Mouse (Mus musculus) neural tube, embryonic 12.5 days (tissue): ENCODE measurements around the gene Smpdl3b. TPM values are rescaled to one million over a fixed set of nuclear protein-coding genes. Genes with fewer than 3 reads are reported as not detected.
"Not testable (repeated sequence)": the region's sequence is repeated elsewhere in the genome, so short reads cannot be mapped to it uniquely, and the experiment has no call there.

Experiments
- ATAC-seq: fragments of 200-750 bp; cut with Nextera tagmentation; 2 replicates; pipeline ENCODE4 v1.8.0; 2017; ENCODE audit warnings: low read depth, mild to moderate bottlenecking, moderate TSS enrichment, moderate library complexity; ENCODE audit not compliant: low FRiP score
- H3K27ac ChIP-seq: fragments of 300-500 bp; sonication (generic); 2 replicates; pipeline ENCODE4 v1.5.1; 2016
- H3K27me3 ChIP-seq: fragments of 300-500 bp; sonication (generic); replicated peaks from 2 replicates; pipeline ENCODE4 v1.6.1; 2016; ENCODE audit warnings: mild to moderate bottlenecking
- H3K36me3 ChIP-seq: fragments of 300-500 bp; sonication (generic); 2 replicates; pipeline ENCODE4 v1.6.1; 2016; ENCODE audit warnings: mild to moderate bottlenecking
- H3K4me1 ChIP-seq: fragments of 300-500 bp; sonication (generic); 2 replicates; pipeline ENCODE4 v1.6.1; 2016
- H3K4me2 ChIP-seq: fragments of 300-500 bp; sonication (generic); replicated peaks from 2 replicates; pipeline ENCODE4 v1.6.1; 2016; ENCODE audit warnings: mild to moderate bottlenecking
- H3K4me3 ChIP-seq: fragments of 300-500 bp; sonication (generic); 2 replicates; pipeline ENCODE4 v1.5.1; 2016
- H3K9ac ChIP-seq: fragments of 300-500 bp; sonication (generic); 2 replicates; pipeline ENCODE4 v1.6.1; 2016; ENCODE audit warnings: mild to moderate bottlenecking
- H3K9me3 ChIP-seq: fragments of 300-500 bp; sonication (generic); 2 replicates; pipeline ENCODE4 v1.6.1; 2016; ENCODE audit warnings: mild to moderate bottlenecking
- WGBS: fragments of 180-500 bp; shearing (Covaris S2); methylation state at CpG from one replicate; pipeline ENCODE4 v1.1.7; 2016; 5-methylcytosine and 5-hydroxymethylcytosine counted together
- polyA plus RNA-seq: library from polyadenylated mRNA; unstranded; fragments of >200 nt; fragmentation: Nextera tagmentation; extraction: Ambion mirVana; gene quantifications from 2 replicates; pipeline ENCODE4 v1.2.1, GENCODE M21; 2016

The Smpdl3b gene
- polyA plus RNA-seq, 1 experiment from 2014 or later, result 1.0 TPM

GRCm38 (mm10) chr4:132797461-132797860, 40.4 kb upstream of the Smpdl3b start:
- Histone ChIP-seq H3K4me1 (peaks cover 6% of the 10 kb centered on the region), H3K4me2 (no peak overlapping the region), H3K9ac (no peak overlapping the region), H3K9me3 (no peaks in the 10 kb centered on the region), H3K27ac (no peak overlapping the region), H3K27me3 (peaks cover 17% of the 10 kb centered on the region; the same call in 1 of the 2 replicates), H3K4me3 (no peak overlapping the region), H3K36me3 (no peaks in the 10 kb centered on the region)
- 91% methylated on average over 1 of the region's 1 CpGs for WGBS
- ATAC-seq, result no peak

- Histone ChIP-seq H3K4me3 (peak within 1 kb of the TSS; percentile 19), H3K27me3 (peaks cover 17% of the 10 kb centered on the region; the same call in 1 of the 2 replicates), H3K27ac (no peak within 1 kb of the TSS), H3K4me2 (peak within 1 kb of the TSS; percentile 60), H3K9me3 (no peaks in the 10 kb centered on the region), H3K9ac (no peak within 1 kb of the TSS), H3K4me1 (peaks cover 6% of the 10 kb centered on the region), H3K36me3 (no peaks in the 10 kb centered on the region)
- ATAC-seq, result no peak
- 2% methylated on average over 21 of the region's 21 CpGs for WGBS
These were observed 39.3 kb upstream of the Smpdl3b start, which contains the start of gene Themis2 for GRCm38 (mm10) chr4:132796196-132796886. Themis2 (minus strand) TSS chr4:132796387.

DNA sequence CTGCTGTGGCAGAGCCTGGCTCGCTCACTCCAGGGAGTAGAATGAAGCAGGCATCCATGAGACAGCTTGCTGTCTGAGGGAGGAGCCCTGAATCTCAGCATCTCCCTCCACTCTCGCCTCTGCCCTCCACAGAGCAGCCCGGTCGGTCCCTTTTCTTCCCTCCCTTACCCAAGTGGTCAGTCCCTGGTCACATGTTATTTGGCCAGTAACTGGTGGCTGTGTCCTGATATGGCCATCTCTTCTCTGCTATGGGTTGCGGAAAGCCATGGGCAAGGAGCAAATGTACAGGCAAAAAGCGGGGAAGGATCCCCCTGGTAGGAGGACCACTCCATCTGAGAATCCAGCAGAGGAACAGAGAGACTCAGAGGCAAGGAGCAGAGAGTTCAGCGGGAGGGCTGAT, 38.1 kb upstream of the Smpdl3b start:
- Histone ChIP-seq H3K27me3 (peaks cover 17% of the 10 kb centered on the region; the same call in 1 of the 2 replicates), H3K9me3 (no peaks in the 10 kb centered on the region), H3K27ac (no peak overlapping the region), H3K4me2 (no peak overlapping the region), H3K36me3 (no peaks in the 10 kb centered on the region), H3K9ac (no peak overlapping the region), H3K4me1 (peaks cover 6% of the 10 kb centered on the region), H3K4me3 (no peak overlapping the region)
- WGBS, result 63% methylated on average over 7 of the region's 7 CpGs
- ATAC-seq, result no peak

- ATAC-seq, result no peak
- no peak overlapping the region for H3K4me3 ChIP-seq
- no peaks in the 10 kb centered on the region for H3K36me3 ChIP-seq
- H3K9ac ChIP-seq, result no peak overlapping the region
- H3K9me3 ChIP-seq, result no peaks in the 10 kb centered on the region
- H3K27ac ChIP-seq, result no peak overlapping the region
- 75% methylated on average over 8 of the region's 8 CpGs for WGBS
- H3K4me1 ChIP-seq, result peaks cover 6% of the 10 kb centered on the region
- H3K27me3 ChIP-seq, result peaks cover 17% of the 10 kb centered on the region; the same call in 1 of the 2 replicates
- H3K4me2 ChIP-seq, result no peak overlapping the region
These were observed 37.7 kb upstream of the Smpdl3b start for GRCm38 (mm10) chr4:132794760-132795159.

- Histone ChIP-seq H3K9me3 (no peaks in the 10 kb centered on the region), H3K36me3 (no peaks in the 10 kb centered on the region), H3K4me2 (no peak overlapping the region), H3K27me3 (peaks cover 17% of the 10 kb centered on the region; the same call in 1 of the 2 replicates), H3K27ac (no peak overlapping the region), H3K4me1 (peaks cover 6% of the 10 kb centered on the region), H3K4me3 (no peak overlapping the region), H3K9ac (no peak overlapping the region)
- no peak for ATAC-seq
- WGBS, result 79% methylated on average over 9 of the region's 9 CpGs
These were observed 37.0 kb upstream of the Smpdl3b start for GRCm38 (mm10) chr4:132794028-132794427.

DNA sequence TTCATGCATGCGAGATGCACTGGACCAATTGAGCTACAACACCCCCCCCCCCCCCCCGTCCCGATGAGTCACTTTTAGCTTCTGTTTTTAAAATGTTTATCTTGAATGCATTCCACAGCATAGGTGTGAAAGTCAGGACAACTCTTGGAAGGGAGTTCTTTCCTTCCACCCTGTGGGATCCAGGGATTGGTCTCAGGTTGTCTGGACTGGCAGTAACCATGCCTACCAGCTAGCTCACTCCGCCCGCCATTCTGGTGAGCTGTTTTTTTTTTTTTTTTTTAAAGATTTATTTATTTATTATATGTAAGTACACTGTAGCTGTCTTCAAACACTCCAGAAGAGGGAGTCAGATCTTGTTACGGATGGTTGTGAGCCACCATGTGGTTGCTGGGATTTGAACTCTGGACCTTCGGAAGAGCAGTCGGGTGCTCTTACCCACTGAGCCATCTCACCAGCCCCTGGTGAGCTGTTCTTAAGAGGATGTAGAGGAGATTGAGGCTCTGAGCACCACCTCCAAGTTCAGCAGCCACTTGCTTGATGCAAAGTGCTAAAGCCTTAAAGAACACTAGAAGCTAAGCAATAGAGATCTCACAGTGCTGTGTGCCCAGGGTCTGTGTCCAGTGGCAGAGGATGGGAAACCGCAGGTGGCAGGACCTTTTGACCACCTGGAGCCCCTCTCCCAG, 36.4 kb upstream of the Smpdl3b start:
- not testable (repeated sequence) for H3K9me3 ChIP-seq, H3K9ac ChIP-seq, H3K36me3 ChIP-seq, ATAC-seq, H3K4me3 ChIP-seq, H3K4me1 ChIP-seq, H3K27ac ChIP-seq, H3K4me2 ChIP-seq
- peaks cover 17% of the 10 kb centered on the region; the same call in 1 of the 2 replicates for H3K27me3 ChIP-seq
- WGBS, result 93% methylated on average over 9 of the region's 9 CpGs

DNA sequence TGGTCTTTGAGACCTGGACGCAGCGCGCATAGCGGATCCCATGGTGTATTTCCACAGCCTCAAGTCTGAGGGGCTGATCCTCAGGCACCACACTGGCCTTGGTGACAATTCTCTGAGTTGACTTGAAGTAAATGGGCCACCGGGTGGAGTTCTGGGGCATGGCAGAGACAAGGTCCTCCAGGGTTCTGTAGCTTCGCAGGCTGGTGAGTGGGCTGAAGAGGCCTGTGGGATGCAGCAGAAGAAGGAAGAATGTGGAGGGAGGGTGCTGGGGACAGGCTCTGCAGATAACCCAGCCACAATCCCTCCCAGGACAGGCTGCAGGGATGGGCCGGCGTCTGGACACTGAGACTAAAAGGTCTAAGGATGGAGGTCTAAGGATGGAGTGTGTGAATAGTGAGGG, 32.7 kb upstream of the Smpdl3b start:
- Histone ChIP-seq H3K4me1 (no peaks in the 10 kb centered on the region), H3K9me3 (no peaks in the 10 kb centered on the region), H3K9ac (no peak overlapping the region), H3K4me2 (no peak overlapping the region), H3K36me3 (no peaks in the 10 kb centered on the region), H3K4me3 (no peak overlapping the region), H3K27me3 (peaks cover 3% of the 10 kb centered on the region; the same call in 1 of the 2 replicates), H3K27ac (no peak overlapping the region)
- ATAC-seq, result no peak
- WGBS, result 86% methylated on average over 8 of the region's 8 CpGs

- Histone ChIP-seq H3K9me3 (no peaks in the 10 kb centered on the region), H3K27me3 (no peaks in the 10 kb centered on the region), H3K4me2 (no peak overlapping the region), H3K9ac (no peak overlapping the region), H3K4me3 (no peak overlapping the region), H3K27ac (no peak overlapping the region), H3K36me3 (no peaks in the 10 kb centered on the region), H3K4me1 (no peaks in the 10 kb centered on the region)
- 92% methylated on average over 13 of the region's 13 CpGs for WGBS
- ATAC-seq, result no peak
These were observed 28.2 kb upstream of the Smpdl3b start for GRCm38 (mm10) chr4:132785228-132785627.

- H3K9me3 ChIP-seq, result no peaks in the 10 kb centered on the region
- 93% methylated on average over 2 of the region's 2 CpGs for WGBS
- H3K9ac ChIP-seq, result no peak overlapping the region
- no peaks in the 10 kb centered on the region for H3K4me1 ChIP-seq
- no peak for ATAC-seq
- H3K36me3 ChIP-seq, result peaks cover 8% of the 10 kb centered on the region
- H3K4me3 ChIP-seq, result no peak overlapping the region
- no peak overlapping the region for H3K4me2 ChIP-seq
- H3K27me3 ChIP-seq, result no peaks in the 10 kb centered on the region
- H3K27ac ChIP-seq, result no peak overlapping the region
These were observed 26.7 kb upstream of the Smpdl3b start for GRCm38 (mm10) chr4:132783732-132784131.

- ATAC-seq, result no peak
- no peaks in the 10 kb centered on the region for H3K9me3 ChIP-seq
- 93% methylated on average over 4 of the region's 4 CpGs for WGBS
- H3K27me3 ChIP-seq, result no peaks in the 10 kb centered on the region
- H3K27ac ChIP-seq, result no peak overlapping the region
- H3K9ac ChIP-seq, result no peak overlapping the region
- H3K4me3 ChIP-seq, result no peak overlapping the region
- H3K36me3 ChIP-seq, result peaks cover 43% of the 10 kb centered on the region
- no peak overlapping the region for H3K4me2 ChIP-seq
- H3K4me1 ChIP-seq, result no peaks in the 10 kb centered on the region
These were observed 23.2 kb upstream of the Smpdl3b start for GRCm38 (mm10) chr4:132780288-132780687.

- Histone ChIP-seq H3K9me3 (no peaks in the 10 kb centered on the region), H3K4me2 (no peak overlapping the region), H3K9ac (no peak overlapping the region), H3K27ac (no peak overlapping the region), H3K4me3 (no peak overlapping the region), H3K36me3 (peaks cover 57% of the 10 kb centered on the region), H3K4me1 (no peaks in the 10 kb centered on the region), H3K27me3 (no peaks in the 10 kb centered on the region)
- ATAC-seq, result no peak
- WGBS, result 94% methylated on average over 6 of the region's 6 CpGs
These were observed 21.6 kb upstream of the Smpdl3b start for GRCm38 (mm10) chr4:132778562-132779201.

GRCm38 (mm10) chr4:132776764-132777163, 19.7 kb upstream of the Smpdl3b start:
- H3K9ac ChIP-seq, result no peak overlapping the region
- H3K4me3 ChIP-seq, result no peak overlapping the region
- no peak for ATAC-seq
- H3K27ac ChIP-seq, result no peak overlapping the region
- H3K9me3 ChIP-seq, result no peaks in the 10 kb centered on the region
- no peaks in the 10 kb centered on the region for H3K4me1 ChIP-seq
- 86% methylated on average over 5 of the region's 5 CpGs for WGBS
- no peak overlapping the region for H3K4me2 ChIP-seq
- H3K36me3 ChIP-seq, result peaks cover 66% of the 10 kb centered on the region
- no peaks in the 10 kb centered on the region for H3K27me3 ChIP-seq
